Mouse (Mus musculus) olfactory bulb, adult 2 months (tissue): ENCODE measurements around the gene Fry.

Experiments used
- CTCF ChIP-seq: fragments of 200-500 bp; IDR thresholded peaks from 2 replicates; pipeline ENCODE4 v1.5.1; 2012; ENCODE audit warnings: low read depth, mild to moderate bottlenecking, low read length, moderate library complexity; ENCODE audit not compliant: insufficient read depth
- POLR2A ChIP-seq: fragments of 200-500 bp; IDR thresholded peaks from 2 replicates; pipeline ENCODE4 v1.6.1; 2012; ENCODE audit warnings: mild to moderate bottlenecking, low read depth, low read length, moderate library complexity; ENCODE audit not compliant: insufficient read depth

GRCm38 (mm10) chr5:150417223-150417622, 298.8 kb downstream of the Fry start:
- TF ChIP-seq CTCF (no peak), POLR2A (no peak)
